ENCODE assay signal across 7 mouse cellular contexts in genomic region chr15:102316263-102316662, GRCm38 (mm10). TPM values are rescaled to one million over a fixed set of nuclear protein-coding genes. Genes with fewer than 3 reads are reported as not detected.
DNase-seq lines count a peak whose midpoint lies in the region; ATAC-seq and TF ChIP-seq lines count a peak whose summit lies in the region.

No protein-coding gene starts in this region.

- H3K4me3 ChIP-seq in hindbrain, embryonic 16.5 days (ENCODE audit: low read length), result no peak overlapping the region
- H3K4me3 ChIP-seq in liver, postnatal 0 days (ENCODE audit: low read depth, low read length), result no peak overlapping the region

- no peak overlapping the region for H3K9ac ChIP-seq in hindbrain, embryonic 16.5 days (ENCODE audit: low read depth, low read length)
- H3K9ac ChIP-seq in liver, postnatal 0 days (replicated peaks), result no peak overlapping the region

- no peaks in the 10 kb centered on the region for H3K27me3 ChIP-seq in hindbrain, embryonic 16.5 days (replicated peaks; ENCODE audit: control insufficient read depth, insufficient read depth, low read length)
- H3K27me3 ChIP-seq in liver, postnatal 0 days (ENCODE audit: insufficient read depth, low read length), result no peaks in the 10 kb centered on the region

- H3K36me3 ChIP-seq in hindbrain, embryonic 16.5 days (ENCODE audit: control insufficient read depth, insufficient read depth, low read length), result no peaks in the 10 kb centered on the region
- peaks cover 76% of the 10 kb centered on the region for H3K36me3 ChIP-seq in liver, postnatal 0 days (replicated peaks; ENCODE audit: insufficient read depth, low read length)

- WGBS in hindbrain, embryonic 16.5 days, result 87% methylated on average over 6 of the region's 6 CpGs
- 86% methylated on average over 6 of the region's 6 CpGs for WGBS in liver, postnatal 0 days (ENCODE audit: insufficient replicate concordance)

- no peak overlapping the region for H3K4me2 ChIP-seq in hindbrain, embryonic 16.5 days (ENCODE audit: low read length)
- no peak overlapping the region for H3K4me2 ChIP-seq in liver, postnatal 0 days (ENCODE audit: low read depth, low read length)

- no peaks in the 10 kb centered on the region for H3K4me1 ChIP-seq in hindbrain, embryonic 16.5 days (ENCODE audit: control insufficient read depth, insufficient read depth, low read depth, low read length)
- no peaks in the 10 kb centered on the region for H3K4me1 ChIP-seq in liver, postnatal 0 days (ENCODE audit: insufficient read depth)

- DNase-seq in ovary, postnatal 14 days (ENCODE audit: low spot score), result peak; percentile 47
- DNase-seq in ovary, adult 18-20 months (ENCODE audit: low spot score), result no peak
- peak; percentile 29 for DNase-seq in embryo, embryonic 9.5 days (ENCODE audit: extremely low spot score)
- peak; percentile 67 for DNase-seq in liver, postnatal 0 days
- peak; percentile 63 for DNase-seq in right cerebral cortex, adult 18-20 months

- no peak for TF ChIP-seq EP300 in liver, postnatal 0 days (IDR thresholded peaks at IDR 0.05; ENCODE audit: low read depth)

- peak; percentile 82 for TF ChIP-seq CTCF in liver, postnatal 0 days (IDR thresholded peaks at IDR 0.05; ENCODE audit: low read depth)

- ATAC-seq in activated CD4-positive, CD25-positive, alpha-beta regulatory T cell, adult 4 months, result peak; percentile 52
- peak; percentile 42; the same call in 1 of the 2 replicates for ATAC-seq in hindbrain, embryonic 16.5 days
- peak; percentile 13; the same call in 1 of the 2 replicates for ATAC-seq in liver, postnatal 0 days

- no peaks in the 10 kb centered on the region for H3K9me3 ChIP-seq in hindbrain, embryonic 16.5 days (ENCODE audit: control insufficient read depth, low read length)
- no peaks in the 10 kb centered on the region for H3K9me3 ChIP-seq in liver, postnatal 0 days (ENCODE audit: low read length)

- no peak overlapping the region for H3K27ac ChIP-seq in hindbrain, embryonic 16.5 days (ENCODE audit: low read depth, low read length)
- H3K27ac ChIP-seq in liver, postnatal 0 days (ENCODE audit: low read depth), result no peak overlapping the region

RNA-seq across cellular contexts. Expression of gene Pfdn5, which starts 9.7 kb away (rescaled TPM):
- 1,000 to 10,000 TPM; 1,328 to 1,584 TPM for polyA plus RNA-seq in activated CD4-positive, CD25-positive, alpha-beta regulatory T cell, adult 4 months (2017; shearing (Covaris generic))
- polyA plus RNA-seq in hindbrain, embryonic 16.5 days (2015; fragmentation: Nextera tagmentation; extraction: Ambion mirVana), result 448 and 464 TPM in 2 replicates
- 172 and 179 TPM in 2 replicates for polyA plus RNA-seq in liver, postnatal 0 days (2015; fragmentation: Nextera tagmentation; extraction: Ambion mirVana)

RNA-seq across cellular contexts. Expression of gene Myg1, which starts 15.2 kb away (rescaled TPM):
- polyA plus RNA-seq in activated CD4-positive, CD25-positive, alpha-beta regulatory T cell, adult 4 months (2017; shearing (Covaris generic)), result 100 to 1,000 TPM; 109 to 120 TPM
- polyA plus RNA-seq in hindbrain, embryonic 16.5 days (2015; fragmentation: Nextera tagmentation; extraction: Ambion mirVana), result 88.1 and 99.0 TPM in 2 replicates
- polyA plus RNA-seq in liver, postnatal 0 days (2015; fragmentation: Nextera tagmentation; extraction: Ambion mirVana), result 28.1 and 30.8 TPM in 2 replicates

RNA-seq across cellular contexts. Expression of gene Espl1, which starts 20.2 kb away (rescaled TPM):
- polyA plus RNA-seq in activated CD4-positive, CD25-positive, alpha-beta regulatory T cell, adult 4 months (2017; shearing (Covaris generic)), result 1 to 10 TPM; 3.6 to 5.0 TPM
- 4.1 and 6.4 TPM in 2 replicates for polyA plus RNA-seq in hindbrain, embryonic 16.5 days (2015; fragmentation: Nextera tagmentation; extraction: Ambion mirVana)
- 7.3 and 7.8 TPM in 2 replicates for polyA plus RNA-seq in liver, postnatal 0 days (2015; fragmentation: Nextera tagmentation; extraction: Ambion mirVana)

RNA-seq across cellular contexts. Expression of gene Aaas, which starts 34.3 kb away (rescaled TPM):
- 10 to 100 TPM; 45.7 to 48.7 TPM for polyA plus RNA-seq in activated CD4-positive, CD25-positive, alpha-beta regulatory T cell, adult 4 months (2017; shearing (Covaris generic))
- 36.1 and 38.1 TPM in 2 replicates for polyA plus RNA-seq in hindbrain, embryonic 16.5 days (2015; fragmentation: Nextera tagmentation; extraction: Ambion mirVana)
- 15.6 and 18.8 TPM in 2 replicates for polyA plus RNA-seq in liver, postnatal 0 days (2015; fragmentation: Nextera tagmentation; extraction: Ambion mirVana)

RNA-seq across cellular contexts. Expression of gene Mfsd5, which starts 37.0 kb away (rescaled TPM):
- 10 to 100 TPM; 36.7 to 40.7 TPM for polyA plus RNA-seq in activated CD4-positive, CD25-positive, alpha-beta regulatory T cell, adult 4 months (2017; shearing (Covaris generic))
- polyA plus RNA-seq in hindbrain, embryonic 16.5 days (2015; fragmentation: Nextera tagmentation; extraction: Ambion mirVana), result 65.9 and 67.6 TPM in 2 replicates
- 25.4 and 27.4 TPM in 2 replicates for polyA plus RNA-seq in liver, postnatal 0 days (2015; fragmentation: Nextera tagmentation; extraction: Ambion mirVana)
